Mouse (Mus musculus): ENCODE data around the gene Vmn1r112. TPM values are rescaled to one million over a fixed set of nuclear protein-coding genes. Genes with fewer than 3 reads are reported as not detected.
"Not testable (repeated sequence)": the region's sequence is repeated elsewhere in the genome, so short reads cannot be mapped to it uniquely, and the experiment has no call there.

Vmn1r112 gene
- not detected for total RNA-seq (2021)
- long read RNA-seq, experiment 1 = 0 reads
- long read RNA-seq, experiment 2 = 0 reads

- not testable (repeated sequence) for H3K4me3 ChIP-seq; H3K27ac ChIP-seq; DNase-seq (ENCODE audit: low spot score in 2 of 2)
Measured at GRCm38 (mm10) chr7:20770885-20771284, at the start of gene Vmn1r112. Vmn1r112 (plus strand) TSS chr7:20771185.

- H3K4me3 ChIP-seq; DNase-seq (ENCODE audit: low spot score in 2 of 2); H3K27ac ChIP-seq: not testable (repeated sequence)
Measured at GRCm38 (mm10) chr7:20730524-20730923, 40.5 kb upstream of the Vmn1r112 start, which contains the start of gene Gm10668. Gm10668 (minus strand) TSS chr7:20730624.

DNA sequence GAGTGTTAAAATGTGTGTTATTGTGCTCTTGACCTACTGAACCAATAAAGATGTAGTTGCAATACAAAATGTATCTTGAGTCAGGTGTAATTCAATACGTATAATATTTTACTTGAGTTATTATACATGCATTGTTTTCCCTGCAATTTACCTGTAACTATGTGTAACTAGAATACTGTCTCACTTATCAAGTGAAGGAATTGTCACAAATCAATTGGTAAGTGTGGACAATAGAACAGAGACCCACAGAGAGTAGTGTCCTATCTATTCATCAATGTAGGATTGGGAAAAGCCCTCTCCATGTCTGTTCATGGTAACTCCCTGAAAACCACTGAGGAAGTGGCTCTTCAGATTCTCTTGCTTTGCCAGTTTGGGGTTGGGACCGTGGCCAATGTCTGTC, 16.0 kb downstream of the Vmn1r112 start, which contains the start of gene Vmn1r113:
Gene Vmn1r113, plus strand, starts transcription at position 301 of the 400 bp plus-strand sequence.
- not testable (repeated sequence) for H3K27ac ChIP-seq; DNase-seq (ENCODE audit: low spot score in 2 of 2); H3K4me3 ChIP-seq

DNA sequence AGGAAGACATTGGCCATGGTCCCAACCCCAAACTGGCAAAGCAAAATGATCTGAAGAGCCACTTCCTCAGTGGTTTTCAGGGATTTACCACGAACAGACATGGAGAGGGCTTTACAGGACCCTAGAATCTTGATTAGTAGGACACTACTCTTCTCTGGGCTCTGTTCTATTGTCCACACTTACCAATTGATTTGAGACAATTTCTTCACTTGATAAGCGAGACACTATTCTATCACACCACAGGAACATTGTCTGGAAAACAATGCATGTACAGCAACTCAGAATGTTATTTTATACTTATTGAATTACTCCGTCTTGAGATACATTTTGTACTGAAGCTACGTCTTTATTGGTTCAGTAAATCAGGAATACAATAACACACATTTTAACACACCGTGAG, 41.1 kb downstream of the Vmn1r112 start, which contains the start of gene Vmn1r114:
Gene Vmn1r114, minus strand, starts transcription at position 101 of the 400 bp plus-strand sequence.
- not testable (repeated sequence) for H3K4me3 ChIP-seq; DNase-seq (ENCODE audit: low spot score in 2 of 2); H3K27ac ChIP-seq

Other genes with a start within 250 kb of the Vmn1r112 start
- not detected for gene Vmn1r104, start 237.3 kb upstream of the Vmn1r112 start, total RNA-seq (2021)
- not detected for gene Gm5726, start 225.4 kb upstream of the Vmn1r112 start, total RNA-seq (2021)
- gene Gm4141, start 194.9 kb upstream of the Vmn1r112 start, total RNA-seq (2021) = not detected
- not detected for gene Gm4513, start 172.2 kb upstream of the Vmn1r112 start, total RNA-seq (2021)
- gene Vmn1r107, start 102.3 kb upstream of the Vmn1r112 start, total RNA-seq (2021) = not detected
- not detected for gene Vmn1r111, start 68.0 kb upstream of the Vmn1r112 start, total RNA-seq (2021)
- gene Gm10668, start 40.6 kb upstream of the Vmn1r112 start, total RNA-seq (2021) = not detected
- gene Vmn1r113, start 16.1 kb downstream of the Vmn1r112 start, total RNA-seq (2021) = not detected
- not detected for gene Vmn1r114, start 41.0 kb downstream of the Vmn1r112 start, total RNA-seq (2021)
- gene Vmn1r115, start 73.8 kb downstream of the Vmn1r112 start, total RNA-seq (2021) = not detected
- gene Vmn1r116, start 101.1 kb downstream of the Vmn1r112 start, total RNA-seq (2021) = not detected
- gene Vmn1r117, start 112.9 kb downstream of the Vmn1r112 start, total RNA-seq (2021) = not detected
- not detected for gene Vmn1r118, start 141.2 kb downstream of the Vmn1r112 start, total RNA-seq (2021)
- not detected for gene Vmn1r119, start 241.3 kb downstream of the Vmn1r112 start, total RNA-seq (2021)